Mouse (Mus musculus): ENCODE results near the gene Wbp2nl.

Wbp2nl gene

GRCm38 (mm10) chr15:82322195-82322594, 23.4 kb downstream of the Wbp2nl start:
- no peak for DNase-seq

- no peak for DNase-seq
These were observed 26.6 kb downstream of the Wbp2nl start for GRCm38 (mm10) chr15:82325382-82325781.

- peak; percentile 72 for DNase-seq
These were observed 36.4 kb downstream of the Wbp2nl start for GRCm38 (mm10) chr15:82335194-82335593.

DNA sequence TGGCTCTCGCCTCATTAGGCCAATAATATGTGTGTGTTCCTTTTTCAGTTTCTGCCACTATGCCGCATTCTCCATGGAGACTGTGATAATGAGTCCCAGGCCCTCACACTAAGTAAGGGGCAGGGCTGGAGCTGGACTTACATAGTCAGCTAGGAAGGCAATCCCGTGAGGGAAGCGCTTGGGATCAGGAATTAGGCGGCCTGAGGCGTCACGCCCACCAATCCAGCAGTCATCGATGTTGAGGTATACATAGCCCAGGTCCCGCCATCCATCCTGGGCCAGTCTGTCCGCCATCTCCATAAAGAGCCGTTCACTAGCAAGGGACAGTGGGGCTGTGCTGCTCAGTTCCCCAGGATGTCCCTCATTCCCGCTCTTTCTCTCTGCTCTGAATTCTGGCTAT, 37.9 kb downstream of the Wbp2nl start:
- DNase-seq, result no peak

GRCm38 (mm10) chr15:82337875-82338274, 39.1 kb downstream of the Wbp2nl start:
- DNase-seq, result peak; percentile 51

DNA sequence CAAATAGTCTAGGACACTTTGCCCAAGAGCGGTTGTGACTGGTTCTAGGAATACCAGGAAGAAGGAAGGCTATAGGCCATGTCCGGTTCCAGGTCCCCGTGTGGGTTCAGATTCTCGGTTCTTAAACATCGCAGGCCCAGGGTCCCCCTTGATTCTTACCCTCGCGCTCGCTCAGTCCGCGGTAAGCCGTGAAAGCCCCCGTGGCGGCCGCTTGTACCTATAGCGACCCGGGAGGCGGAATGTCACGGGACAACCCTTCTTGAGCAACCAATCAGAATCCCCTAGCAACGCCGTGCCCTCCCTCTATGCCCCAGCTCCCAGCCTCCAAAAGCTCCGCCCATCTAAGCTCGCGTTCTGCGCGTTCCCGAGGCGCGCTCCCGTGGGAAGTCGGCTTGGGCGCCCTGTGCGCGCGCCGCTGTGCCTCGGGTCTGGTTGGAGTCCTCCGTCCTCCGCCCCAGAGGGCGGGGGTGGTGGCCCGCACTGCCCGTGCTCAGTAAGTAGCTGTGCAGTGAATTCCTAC, 39.9 kb downstream of the Wbp2nl start, which contains the start of the genes Naga, Pheta2 and Smdt1:
Gene Naga (minus strand): TSS at position 333 of the 520 bp plus-strand sequence.
Gene Pheta2 (plus strand): TSS at position 350 of the 520 bp plus-strand sequence.
Gene Smdt1 (plus strand): TSS at position 367 of the 520 bp plus-strand sequence.
- peak; percentile 96 for DNase-seq

GRCm38 (mm10) chr15:82339150-82339549, 40.4 kb downstream of the Wbp2nl start:
- DNase-seq, result no peak

- no peak for DNase-seq
These were observed 41.0 kb downstream of the Wbp2nl start for GRCm38 (mm10) chr15:82339634-82340254.

- no peak for DNase-seq
These were observed 41.8 kb downstream of the Wbp2nl start for GRCm38 (mm10) chr15:82340414-82341035.

GRCm38 (mm10) chr15:82341036-82341501, 42.3 kb downstream of the Wbp2nl start:
- DNase-seq, result no peak

GRCm38 (mm10) chr15:82341675-82342542, 43.2 kb downstream of the Wbp2nl start:
- DNase-seq, result no peak

DNA sequence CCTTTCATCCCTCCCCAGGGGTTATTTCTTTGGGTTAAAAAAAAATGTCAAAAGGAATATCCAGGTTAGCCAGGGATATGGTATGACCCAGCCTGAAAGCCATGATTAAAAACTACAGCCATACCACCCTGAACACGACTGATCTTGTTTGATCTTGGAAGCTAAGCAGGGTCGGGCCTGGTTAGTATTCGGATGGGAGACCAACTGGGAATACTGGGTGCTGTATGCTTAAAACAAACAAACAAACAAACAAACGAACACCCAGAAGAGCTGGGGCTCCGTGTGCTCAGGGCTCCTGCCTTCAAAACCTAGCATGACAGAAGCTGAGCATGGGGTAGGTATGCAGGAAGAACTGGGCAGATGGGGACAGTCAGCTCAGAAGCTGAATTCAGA, 43.8 kb downstream of the Wbp2nl start:
- DNase-seq, result no peak

GRCm38 (mm10) chr15:82343368-82344287, 44.9 kb downstream of the Wbp2nl start:
- DNase-seq, result peak; percentile 57

DNA sequence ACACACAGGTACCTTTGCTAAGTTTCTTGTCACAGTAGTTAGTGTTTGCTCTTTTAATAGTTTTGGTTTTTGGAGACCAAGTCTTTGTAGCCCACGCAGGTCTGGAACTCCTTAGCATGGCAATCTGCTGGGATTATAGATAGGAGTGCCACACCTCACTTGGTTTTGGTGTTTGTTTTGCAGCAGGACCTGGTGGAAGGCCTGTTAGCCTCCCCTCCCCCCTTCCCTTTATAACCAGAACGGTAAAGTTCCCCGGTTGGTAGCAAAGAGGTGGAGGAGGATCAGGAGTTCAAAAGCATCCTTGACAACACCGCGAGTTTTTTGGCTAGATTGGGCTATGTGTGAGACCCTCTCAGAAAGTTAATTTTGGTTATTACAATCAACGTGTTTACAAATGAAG, 46.2 kb downstream of the Wbp2nl start:
- DNase-seq, result no peak

GRCm38 (mm10) chr15:82345820-82346470, 47.2 kb downstream of the Wbp2nl start:
- peak; percentile 98 for DNase-seq

GRCm38 (mm10) chr15:82346580-82347302, 48.0 kb downstream of the Wbp2nl start:
- no peak for DNase-seq

DNA sequence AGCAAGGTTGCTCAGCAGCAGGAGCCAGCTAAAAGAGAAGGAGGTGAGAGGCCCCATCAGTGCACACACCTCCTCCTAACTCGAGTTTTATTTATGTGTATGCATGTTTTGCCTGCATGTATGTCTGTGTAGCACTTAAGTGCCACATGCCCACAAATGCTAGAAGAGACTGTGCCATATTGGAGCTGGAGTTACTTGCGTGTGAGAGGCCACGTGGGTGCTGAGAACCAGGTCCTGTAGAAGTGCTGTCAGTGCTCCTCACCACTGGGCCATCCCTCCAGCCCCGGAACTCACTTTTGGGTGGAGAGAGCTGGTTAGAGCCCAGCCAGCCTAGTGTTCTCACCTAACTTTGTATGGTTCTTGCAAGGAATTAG, 48.5 kb downstream of the Wbp2nl start:
- no peak for DNase-seq

DNA sequence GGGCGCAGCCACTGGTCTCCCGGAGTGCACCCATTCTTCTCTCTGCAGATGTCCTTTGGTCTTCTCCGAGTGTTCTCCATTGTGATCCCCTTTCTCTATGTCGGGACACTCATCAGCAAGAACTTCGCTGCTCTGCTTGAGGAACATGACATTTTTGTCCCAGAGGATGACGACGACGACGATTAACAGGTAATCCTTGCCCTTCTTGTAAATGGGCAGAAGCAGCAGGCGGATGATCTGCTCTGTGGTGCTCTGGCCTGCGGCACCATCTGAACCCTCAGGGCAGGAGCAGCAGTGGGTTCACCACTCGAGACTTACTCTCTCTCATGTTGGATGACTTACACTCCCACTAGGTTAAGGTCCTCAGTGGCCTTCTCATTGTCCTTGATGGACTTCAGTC, 49.1 kb downstream of the Wbp2nl start:
- no peak for DNase-seq

DNA sequence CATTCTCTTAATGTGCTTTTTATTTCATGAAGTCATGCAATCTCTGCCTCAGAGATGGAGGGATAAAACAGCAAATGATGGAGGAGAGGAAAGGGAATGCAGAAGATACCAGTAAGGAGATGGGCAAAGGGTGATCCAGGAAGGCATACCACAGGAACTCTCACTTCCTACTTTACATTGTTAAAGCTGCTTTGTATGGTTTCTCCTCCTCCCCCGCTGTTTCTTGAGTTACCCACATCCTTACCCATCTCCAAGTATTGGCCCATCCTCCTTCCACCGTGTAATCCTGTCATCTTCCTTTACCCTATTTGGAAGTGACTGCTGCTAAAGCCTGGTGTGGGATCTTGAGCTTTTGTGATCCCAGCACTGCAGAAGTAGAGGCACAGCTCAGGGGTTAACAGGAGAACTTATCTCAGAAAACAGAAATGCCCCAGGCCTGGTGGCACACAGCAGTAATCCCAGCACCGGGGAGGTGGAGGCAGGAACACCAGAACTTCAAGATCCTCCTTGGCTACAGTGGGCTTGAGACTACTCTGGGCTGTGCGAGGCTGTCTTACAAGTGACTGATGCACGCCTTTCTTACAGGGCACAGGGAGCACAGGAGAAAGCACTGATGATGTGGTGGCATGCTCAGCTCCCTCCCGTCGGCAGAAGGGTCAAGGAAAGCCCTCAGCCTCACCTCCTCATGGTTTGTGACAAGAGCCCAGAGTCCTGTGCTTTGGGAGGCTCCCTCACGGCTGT, 49.7 kb downstream of the Wbp2nl start:
- no peak for DNase-seq

DNA sequence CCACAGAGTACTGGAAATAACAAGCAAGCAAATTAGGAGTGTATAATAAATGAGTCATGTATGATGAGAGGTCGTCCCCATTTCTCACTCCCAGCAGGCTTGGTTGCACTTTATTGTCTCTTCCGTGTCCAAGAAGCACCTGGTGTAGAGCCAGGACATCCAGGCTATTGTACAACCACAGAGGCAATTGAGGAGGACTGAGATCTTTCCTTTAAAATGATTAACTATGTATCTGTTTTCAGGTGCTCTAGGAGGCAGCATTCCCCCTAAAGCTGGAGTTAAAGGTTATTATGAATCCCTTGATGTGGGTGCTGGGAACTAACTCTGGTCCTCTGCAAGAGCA, 50.2 kb downstream of the Wbp2nl start:
- DNase-seq, result no peak

Measured in cerebellum, adult 11-12 months (tissue).